Mouse (Mus musculus) liver (tissue): ENCODE data around the gene Rpl3.
"Not testable (repeated sequence)": the region's sequence is repeated elsewhere in the genome, so short reads cannot be mapped to it uniquely, and the experiment has no call there.

Experiments used
- DNase-seq: peaks from one replicate; pipeline ENCODE4 v3.0.0-alpha.2; 2020; ENCODE audit warnings: mixed read lengths

Rpl3 gene

DNA sequence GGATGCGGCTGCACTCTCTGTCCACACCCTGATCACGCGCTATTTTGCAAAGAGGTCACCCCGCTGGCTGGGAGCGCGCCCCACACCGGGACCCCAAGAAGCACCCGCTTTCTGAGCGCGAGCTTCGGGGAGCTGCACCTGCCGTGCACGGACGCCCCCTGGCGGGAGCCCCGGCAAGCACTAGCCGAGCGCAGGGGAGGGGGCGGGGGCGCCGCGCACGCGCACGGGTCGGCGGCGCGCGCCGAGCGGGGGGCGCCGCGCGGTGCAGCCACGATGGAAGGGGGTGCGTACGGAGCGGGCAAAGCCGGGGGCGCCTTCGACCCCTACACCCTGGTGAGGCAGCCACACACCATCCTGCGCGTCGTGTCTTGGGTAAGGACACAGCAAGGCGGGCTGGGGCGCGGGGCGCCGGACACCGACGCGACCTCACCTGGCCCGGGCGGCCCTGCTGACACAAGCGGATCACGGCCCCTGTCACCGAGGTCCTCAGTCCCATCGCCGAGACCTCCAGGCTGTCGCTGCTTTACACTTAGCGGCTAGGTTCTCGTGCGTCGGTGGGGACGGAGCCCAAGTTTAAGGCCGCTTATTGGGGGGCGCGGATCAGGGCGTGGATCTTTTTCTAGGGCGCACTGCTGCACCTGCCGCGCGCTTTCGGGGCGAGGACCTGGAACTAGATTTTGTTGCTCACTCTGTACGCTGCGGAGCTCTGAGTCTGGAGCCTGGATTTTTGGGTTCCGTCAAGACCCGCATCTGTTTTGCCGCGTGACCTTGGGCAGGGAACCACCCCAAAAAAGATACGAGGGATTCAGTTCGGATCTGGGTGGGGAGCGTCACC lies at the start of gene Rpl3, which contains the start of gene Syngr1:
Gene Rpl3 (minus strand): TSS at position 748 of the 835 bp plus-strand sequence.
Gene Syngr1 (plus strand): TSS at position 214 of the 835 bp plus-strand sequence.
- DNase-seq = peak; percentile 89

DNA sequence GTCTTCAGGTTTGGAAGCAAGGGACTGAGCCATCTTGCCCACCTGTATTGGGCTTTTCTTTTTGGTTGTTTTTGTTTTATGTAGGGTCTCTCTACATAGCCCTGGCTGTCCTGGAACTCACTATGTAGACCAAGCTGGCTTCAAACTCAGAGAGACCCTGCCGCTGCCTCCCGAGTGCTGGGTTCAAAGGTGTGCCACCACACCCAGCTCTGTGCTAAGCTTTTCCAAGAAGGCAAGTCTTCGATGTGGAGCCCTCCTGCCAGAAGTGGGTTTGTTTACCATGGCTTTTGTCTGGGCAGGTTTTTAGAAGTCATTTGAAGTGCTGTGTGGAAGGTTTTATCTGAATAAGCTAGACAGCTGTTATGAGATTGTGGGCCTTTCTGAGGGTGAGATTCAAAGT lies 49.2 kb upstream of the Rpl3 start:
- DNase-seq = no peak

DNA sequence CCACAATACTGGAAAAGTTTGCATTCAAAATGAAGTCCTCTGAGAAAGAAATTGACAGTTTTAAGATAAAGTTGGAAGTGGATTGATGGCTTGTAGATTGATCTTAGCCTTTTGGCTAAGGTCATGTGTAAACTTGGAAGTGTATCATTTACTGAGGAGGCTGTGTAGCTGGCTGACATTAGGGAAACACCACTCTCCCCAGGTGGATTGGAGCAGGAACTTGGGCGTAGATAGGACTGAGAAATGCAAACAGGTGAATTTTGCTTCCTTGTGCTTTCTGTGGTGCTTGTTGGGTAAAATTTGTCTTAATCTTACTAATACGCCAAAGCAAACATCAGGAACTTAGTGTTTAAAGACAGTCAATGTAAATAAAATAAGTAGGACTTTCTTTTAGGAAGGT lies 48.6 kb upstream of the Rpl3 start:
- no peak for DNase-seq

DNA sequence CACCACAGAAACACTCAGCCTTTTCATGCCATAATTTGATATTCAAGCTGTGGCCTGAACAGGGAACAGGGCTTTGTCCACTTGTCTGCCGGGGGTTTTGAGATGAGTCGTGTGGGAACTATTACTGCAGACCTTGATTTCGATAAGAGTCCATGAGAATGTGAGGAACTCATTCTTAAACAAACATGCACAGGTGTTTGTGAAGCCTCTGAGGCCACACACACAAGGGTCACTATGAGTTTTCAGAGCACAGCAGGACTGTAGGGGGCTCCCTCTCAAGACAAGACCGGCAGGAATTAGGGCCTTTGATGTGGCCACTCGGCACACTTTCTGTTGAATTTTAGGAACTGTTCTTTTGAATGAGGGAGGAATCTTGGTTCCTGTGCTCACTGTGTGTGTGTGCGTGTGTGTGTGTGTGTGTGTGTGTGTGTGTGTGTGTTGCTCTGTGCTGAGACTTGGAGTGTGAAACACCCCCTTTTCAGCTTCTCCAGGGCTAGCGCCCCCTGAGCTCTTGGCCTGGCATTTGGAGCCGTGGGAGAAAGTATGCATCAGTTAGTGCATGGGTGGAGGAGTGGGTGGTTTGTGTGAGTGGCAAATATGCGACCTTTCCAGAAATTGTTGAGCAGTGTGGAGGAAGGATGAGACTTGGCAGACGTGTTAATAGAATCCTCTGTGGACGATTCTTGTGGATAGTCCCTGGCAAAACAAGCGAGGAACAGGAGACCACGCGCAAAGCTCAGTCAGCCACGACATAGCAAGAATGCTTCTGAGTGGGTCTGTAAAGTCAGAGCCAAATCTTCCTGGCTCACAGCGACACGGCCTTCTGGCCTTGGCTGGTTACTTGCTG lies 46.5 kb upstream of the Rpl3 start:
- no peak for DNase-seq

DNA sequence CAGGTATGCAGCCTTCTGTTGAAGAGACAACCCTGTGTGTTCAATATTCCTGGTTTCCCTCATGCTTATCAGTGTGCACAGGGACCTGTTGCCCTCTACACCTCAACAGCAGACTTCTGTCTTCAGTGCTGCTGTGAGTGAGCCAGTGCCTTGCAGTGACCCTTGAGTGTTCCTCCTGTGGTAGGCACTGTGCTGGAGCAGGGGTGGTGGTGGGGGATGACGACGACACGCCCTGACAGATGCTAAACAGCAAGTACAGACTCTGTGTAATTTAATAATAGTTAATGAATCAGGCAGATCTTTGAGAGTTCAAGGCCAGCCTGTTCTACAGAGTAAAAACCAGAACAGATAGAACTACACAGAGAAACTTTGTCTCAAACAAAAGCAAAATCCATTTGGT lies 45.0 kb upstream of the Rpl3 start:
- no peak for DNase-seq

DNA sequence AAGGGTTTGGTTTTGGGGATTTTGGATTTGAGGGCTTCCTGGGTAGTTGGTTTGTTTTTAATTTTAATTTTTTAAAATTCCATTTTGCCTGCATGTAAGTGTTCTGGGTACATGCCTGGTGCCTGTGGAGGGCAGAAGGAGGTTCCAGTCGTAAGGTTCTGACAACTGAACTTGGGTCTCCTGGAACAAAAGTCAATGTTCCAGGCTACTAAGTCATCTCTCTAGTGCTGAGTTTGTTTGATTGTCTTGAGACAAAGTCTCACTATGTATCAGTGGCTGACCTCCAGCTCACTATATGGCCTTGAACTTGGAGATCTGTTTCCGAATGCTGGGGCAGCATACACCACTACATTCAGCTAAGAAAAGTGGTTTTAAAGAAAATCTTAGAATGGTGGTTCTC lies 43.8 kb upstream of the Rpl3 start:
- no peak for DNase-seq

DNA sequence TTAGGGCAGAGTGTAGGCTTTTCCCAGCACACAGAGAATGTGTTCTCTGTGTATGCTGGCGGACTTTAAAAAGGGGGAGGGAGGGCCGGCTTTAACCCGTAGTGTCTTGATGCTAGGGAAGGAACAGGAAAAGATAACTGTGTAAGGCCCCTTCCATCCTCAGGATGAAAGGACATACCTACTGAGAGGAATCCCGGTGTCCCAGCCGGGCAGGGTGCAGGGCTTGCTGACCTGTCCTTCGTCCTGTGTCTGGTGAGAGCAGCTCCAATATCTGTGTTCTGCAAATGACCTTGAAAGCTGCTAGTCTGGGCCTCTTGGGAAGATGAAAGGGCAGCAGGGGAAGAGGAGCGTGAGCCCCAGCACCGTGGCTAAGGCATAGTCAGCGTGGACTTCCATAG lies 42.8 kb upstream of the Rpl3 start:
- DNase-seq = peak; percentile 26

DNA sequence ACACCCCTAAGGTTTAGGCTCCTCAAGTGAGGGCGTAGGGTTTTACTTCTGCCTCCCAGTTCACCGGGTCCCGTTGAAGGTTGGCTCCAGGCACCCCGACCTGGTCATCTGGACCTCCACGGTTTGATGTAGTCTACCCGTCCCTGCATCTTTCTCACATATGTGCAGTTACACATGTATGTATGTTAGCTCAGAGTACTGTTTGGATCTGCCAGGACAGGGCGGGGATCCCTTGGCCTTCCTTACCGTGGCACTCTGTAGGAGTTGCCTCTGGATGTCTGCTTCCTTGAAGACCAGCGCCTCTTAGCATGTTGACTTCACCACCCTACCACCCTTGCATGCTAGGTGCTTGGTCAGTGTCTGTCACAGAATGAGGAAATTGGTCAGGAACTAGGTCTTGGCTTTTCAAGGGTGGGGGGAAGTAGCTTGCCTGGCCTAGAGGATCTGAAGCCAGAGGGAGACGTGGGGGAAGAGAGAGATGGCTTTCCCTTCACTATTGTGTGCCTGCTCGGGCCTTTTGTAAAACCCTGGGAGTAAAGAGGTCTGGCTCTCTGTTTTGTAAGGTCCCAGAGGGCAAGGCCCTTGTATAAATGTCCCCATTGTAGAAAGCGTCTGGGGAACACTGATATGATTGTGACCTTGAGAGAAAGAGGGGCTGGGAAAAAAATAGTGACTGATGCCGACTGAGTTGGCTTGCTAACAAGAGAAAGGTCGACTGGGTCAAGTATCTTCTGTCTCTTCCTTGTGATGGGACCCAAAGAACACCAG lies 42.2 kb upstream of the Rpl3 start:
- peak; percentile 65 for DNase-seq

DNA sequence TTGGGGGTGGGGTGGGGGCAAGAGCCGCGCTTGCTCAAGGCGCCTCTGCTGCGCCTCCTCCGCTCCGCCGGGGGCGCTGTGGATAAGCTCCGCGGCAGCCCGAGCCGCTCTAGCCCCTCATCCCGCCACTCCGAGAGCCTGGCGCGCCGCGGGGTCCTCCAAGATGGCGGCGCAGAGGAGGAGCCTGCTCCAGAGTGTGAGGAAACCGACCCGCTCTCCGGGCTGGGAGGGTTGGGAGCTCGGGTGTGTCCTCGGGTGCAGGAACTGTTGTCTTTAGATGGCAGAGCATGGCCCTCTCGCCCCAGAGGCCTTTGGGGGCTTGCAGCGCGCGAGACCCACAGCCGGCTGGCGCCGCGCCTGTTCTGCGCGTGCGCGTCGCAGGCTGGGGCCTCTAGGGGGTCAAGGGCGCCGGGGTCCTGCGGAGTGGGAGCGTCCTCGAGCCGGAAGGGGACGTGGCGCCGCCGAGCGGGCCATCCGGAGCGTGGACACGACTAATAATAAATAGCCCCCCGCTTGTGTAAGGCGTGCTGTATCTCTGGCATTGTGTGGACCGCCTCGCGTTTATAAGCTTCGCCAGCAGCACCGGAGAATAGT lies 41.4 kb upstream of the Rpl3 start, which contains the start of gene Tab1:
Gene Tab1 (plus strand): TSS at position 135 of the 594 bp plus-strand sequence.
- peak; percentile 93 for DNase-seq

DNA sequence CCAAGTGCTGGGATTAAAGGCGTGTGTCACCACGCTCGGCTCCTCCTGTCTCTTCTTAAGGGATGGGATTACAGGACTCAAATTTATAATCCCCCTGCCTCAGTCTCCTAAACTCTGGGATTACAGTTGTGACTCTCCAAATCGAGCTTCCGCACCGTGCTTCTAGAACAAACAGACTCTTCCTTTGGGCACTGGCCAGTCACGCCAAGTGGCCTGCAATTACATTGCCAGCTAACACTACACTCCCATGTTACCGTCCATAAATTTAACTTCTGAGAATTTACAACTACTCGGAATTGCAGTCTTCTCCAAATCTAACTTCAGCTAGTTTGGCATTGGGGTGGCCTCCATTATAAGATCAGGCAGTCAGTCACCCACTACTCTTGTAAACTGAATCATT lies 40.8 kb upstream of the Rpl3 start:
- DNase-seq = no peak

DNA sequence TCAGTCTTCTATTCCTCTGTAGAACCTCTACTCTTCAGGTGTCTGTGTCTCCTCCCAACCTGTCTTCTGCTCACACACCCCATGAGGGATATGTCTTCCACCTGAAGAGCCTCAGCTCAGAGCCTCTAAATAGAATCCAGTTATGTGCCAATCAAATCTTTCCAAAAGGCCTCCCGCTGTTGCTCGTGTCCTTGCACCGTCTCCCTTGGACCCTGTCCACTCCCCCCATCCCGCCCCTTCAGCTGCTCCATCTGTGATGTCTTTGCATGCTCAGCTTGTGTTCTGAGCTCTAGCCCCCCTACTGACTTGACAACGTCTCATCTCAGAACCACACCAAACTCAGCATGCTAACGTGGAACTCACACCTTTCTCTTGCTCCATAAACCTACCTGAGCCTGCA lies 39.8 kb upstream of the Rpl3 start:
- peak; percentile 21 for DNase-seq

DNA sequence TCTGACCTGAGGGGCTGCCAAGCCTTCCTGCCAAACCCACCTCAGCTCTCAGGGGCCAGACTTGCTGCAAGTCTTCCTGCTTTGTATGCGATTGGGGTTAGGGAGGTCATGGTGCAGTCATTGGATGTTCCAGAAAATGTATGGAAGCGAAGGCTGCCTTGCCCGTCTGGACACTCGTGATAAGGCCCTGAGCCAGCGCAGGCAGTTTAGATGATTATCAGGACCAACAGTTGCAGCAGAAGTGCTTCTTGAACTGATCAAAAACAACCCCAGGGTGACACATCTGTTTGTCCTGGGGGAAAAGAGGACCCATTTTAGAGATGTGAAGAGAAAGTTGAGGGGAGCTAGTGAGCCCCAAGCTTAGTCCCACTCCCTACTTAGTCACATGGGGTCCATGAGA lies 39.0 kb upstream of the Rpl3 start:
- peak; percentile 90 for DNase-seq

DNA sequence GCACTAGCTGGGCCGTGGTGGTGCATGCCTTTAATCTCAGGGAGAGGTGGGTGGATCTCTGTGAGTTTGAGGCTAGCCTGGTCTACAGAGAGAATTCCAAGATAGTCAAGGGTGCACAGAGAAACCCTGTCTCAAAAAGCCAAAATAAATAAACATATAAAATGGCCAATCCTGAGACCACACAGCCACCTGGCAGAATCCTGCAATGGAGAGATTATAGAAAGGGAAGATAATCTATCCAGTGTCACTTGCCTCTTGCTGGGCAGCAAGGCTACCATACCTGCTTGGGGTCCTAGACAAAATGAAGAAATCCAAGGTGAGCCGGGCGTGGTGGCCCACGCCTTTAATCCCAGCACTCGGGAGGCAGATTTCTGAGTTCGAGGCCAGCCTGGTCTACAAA lies 38.3 kb upstream of the Rpl3 start:
- peak; percentile 28 for DNase-seq

DNA sequence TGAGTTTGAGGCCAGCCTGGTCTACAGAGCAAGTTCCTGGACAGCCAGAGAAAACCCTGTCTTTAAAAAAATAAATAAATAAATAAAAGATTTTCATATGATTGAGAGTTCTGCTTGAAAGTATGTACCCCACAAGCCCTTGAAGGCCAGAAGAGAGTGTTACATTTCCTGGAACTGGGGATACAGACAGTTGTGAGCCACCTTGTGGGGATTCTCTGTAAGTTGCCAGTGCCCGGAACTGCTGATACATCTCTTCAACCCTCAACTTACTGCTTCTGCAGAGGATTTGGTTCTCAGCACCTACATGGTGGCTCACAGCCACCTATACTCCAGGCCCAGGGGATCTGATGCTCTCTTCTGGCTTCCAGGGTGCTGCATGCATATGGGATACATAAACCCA lies 35.5 kb upstream of the Rpl3 start:
- peak; percentile 52 for DNase-seq

DNA sequence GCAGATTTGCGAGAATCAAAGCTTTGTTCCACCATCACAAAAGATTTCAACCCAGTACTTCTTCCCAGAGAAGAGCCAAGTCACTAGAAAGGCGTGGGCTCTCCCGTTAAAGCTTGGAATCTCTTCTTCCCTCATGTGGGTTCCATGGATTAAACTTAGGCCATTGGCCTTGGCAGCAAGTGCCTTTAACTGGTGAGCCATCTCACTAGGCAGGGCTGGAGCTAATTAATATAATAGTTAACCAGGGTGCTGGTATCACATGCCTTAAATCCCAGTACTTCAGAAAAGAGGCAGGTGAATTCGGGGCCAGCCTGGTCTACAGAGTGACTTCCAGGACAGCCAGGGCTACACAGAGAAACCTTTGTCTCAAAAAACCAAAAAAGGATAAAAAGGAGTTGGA lies 33.0 kb upstream of the Rpl3 start:
- no peak for DNase-seq

DNA sequence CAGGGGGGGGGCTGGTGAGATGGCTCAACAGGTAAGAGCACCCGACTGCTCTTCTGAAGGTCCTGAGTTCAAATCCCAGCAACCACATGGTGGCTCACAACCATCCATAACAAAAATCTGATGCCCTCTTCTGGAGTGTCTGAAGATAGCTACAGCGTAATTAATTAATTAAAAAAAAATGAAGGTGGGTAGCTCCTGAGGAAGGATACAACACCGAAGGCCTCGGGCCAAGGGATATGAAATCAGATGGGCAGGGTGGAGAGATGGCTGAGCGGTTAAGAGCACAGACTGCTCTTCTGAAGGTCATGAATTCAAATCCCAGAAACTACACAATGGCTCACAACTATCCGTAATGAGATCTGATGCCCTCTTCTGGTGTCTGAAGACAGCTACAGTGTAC lies 30.8 kb upstream of the Rpl3 start:
- not testable (repeated sequence) for DNase-seq

DNA sequence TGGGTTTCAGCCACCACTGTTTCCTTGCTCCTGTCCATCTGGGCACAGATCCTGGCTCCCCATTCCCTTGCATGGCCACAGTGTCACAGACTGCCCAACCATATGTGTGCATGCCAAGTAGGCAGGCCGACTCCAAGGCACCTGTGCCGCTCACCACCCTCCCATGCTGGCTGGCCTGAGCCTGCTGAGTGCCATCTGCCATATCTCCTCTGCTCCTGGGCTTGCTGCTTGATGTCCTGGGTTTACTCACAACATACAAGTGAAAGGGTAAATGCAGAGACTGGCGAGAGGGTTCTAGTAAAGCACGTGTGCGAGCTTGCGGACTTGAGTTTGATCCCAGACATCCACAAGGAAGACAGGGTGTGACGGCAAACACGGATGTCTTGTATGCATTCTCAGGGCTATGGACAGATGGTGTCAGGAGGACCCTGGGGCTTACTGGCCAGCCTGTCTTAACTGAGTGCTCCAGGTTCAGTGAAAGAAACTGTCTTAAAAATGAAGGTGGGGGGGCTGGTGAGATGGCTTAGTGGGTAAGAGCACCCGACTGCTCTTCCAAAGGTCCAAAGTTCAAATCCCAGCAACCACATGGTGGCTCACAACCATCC lies 30.2 kb upstream of the Rpl3 start:
- DNase-seq = no peak

DNA sequence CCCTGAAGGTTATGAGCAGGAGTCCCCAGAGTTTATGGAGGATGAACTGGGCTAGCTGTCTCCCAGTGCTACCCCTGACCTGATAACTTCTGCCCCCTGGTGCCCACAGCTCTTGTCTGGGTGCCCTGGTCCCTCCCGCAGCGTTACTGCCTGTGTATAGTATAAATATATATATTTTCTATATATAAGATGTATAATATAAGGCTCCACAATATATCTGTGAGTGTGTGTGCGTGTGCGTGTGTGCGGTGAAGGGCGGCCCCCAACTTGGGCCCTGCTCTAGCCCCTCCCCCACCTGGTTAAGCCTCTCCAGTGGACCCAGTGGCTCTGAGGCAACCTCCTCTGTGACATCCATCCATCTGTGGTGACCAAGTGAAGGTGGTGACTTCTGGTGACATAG lies 27.4 kb upstream of the Rpl3 start:
- DNase-seq = no peak

DNA sequence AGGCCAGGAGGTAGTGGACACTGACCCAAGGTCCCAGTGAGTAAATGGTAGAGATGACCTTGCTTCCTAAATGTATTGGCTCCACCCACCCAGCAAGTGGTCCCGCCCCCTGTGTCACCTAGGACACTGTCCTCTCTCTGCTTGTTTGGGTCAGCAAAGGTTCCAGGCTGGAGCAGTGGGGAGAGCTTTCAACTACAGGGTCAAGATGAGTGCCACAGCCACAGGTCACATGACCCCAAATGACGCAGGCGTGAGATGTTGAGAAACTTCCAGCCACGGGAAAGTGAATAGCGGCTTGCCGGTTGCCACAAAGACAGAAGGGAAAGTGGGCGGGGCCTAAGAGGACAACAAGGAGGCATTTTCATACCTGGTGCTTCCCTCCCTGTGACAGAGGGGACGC lies 25.5 kb upstream of the Rpl3 start:
- DNase-seq = peak; percentile 53

DNA sequence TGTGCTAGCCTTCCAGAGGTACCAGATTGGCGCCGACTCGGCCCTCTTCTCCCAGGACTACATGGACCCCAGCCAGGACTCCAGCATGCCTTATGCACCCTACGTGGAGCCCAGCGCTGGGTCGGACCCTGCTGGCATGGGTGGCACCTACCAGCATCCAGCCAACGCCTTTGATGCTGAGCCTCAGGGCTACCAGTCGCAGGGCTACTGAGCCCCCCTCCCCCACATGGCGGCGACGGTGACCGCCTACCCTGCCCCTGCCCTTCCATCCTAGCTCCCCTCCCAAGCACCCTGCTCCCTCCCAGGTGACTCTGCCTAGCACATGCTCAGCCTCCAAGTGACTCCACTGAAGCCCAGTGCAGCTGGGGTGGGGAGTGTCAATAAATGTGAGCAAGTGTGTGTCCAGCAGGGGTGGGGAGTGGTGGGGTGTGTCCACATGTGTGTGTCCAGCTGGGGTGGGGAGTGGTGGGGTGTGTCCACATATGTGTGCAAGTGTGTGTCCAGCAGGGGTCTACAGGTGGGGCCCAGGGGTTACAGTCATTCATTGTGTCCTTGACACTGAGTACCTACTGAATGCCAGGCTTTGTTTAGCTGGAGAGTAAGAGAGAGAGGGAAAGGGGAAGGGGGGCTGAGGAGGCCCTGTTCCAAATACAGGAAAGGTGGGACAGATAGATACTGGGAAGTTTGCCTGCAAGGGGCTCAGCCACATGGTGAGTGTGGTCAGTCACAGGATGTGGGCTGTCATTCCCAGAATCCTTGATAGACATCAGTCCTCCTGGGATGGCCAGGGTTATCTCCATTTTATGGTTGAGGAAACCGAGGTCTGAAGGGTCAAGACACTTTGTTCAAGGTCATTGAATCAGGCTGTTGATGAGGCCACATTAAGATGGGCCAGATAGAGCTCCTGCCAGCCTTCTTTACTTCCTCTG lies 24.5 kb upstream of the Rpl3 start:
- DNase-seq = peak; percentile 5

DNA sequence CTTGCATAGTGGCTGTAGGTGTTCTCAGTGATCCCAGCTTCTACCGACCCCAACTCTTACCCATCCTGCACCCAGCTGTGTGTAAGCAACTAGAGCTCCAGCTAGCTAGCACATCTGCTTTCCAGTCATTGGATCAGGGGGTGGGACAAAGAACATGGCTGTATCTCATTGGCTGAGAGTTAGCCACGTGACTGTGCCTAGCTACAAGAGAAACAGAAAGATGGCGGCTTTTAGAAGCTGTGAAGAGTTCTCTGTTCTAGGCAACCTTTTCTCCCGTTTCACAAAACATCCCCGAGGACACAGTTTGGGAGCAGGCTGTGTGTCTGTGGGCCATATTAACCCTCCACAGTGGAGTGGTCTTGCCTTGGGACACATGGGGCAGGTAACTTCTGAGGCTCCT lies 23.6 kb upstream of the Rpl3 start:
- DNase-seq = peak; percentile 43
